Mouse (Mus musculus) heart, adult 11 months (tissue): Measurements from ENCODE around the gene Krt14.

Experiments used
- DNase-seq: peaks from one replicate; pipeline ENCODE4 v3.0.0; 2022

Gene Krt14

GRCm38 (mm10) chr11:100157908-100158477 lies 49.4 kb downstream of the Krt14 start:
- no peak for DNase-seq

DNA sequence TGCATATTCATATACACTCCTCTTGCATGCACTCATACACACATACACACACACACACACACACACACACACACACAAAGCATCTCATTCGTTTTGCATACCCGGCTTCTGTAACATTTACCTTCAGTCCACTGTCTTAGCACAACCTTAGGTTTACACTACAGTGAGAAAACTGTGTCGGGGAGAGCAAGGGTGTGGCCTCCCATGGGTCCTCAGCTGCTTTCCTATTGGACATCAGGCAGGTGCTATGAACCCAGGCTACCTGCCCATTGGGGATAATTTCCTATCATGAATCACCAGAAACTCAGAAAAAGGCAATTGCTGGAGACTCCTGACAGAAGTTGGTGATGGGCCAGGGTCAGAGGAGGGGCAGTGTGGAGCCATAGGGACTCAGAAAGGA lies 50.0 kb downstream of the Krt14 start:
- no peak for DNase-seq

GRCm38 (mm10) chr11:100155497-100156255 lies 51.7 kb downstream of the Krt14 start:
- no peak for DNase-seq
